Mouse (Mus musculus) testis, adult 2 months (tissue): ENCODE results near the gene Commd8.

Experiments
- CTCF ChIP-seq: fragments of 200-500 bp; IDR thresholded peaks from 2 replicates; pipeline ENCODE4 v1.5.1; 2012; ENCODE audit warnings: low read depth, mild to moderate bottlenecking, inconsistent platforms, low read length, moderate library complexity; ENCODE audit not compliant: control insufficient read depth, insufficient read depth, insufficient replicate concordance
- POLR2A ChIP-seq: fragments of 200-500 bp; IDR thresholded peaks from 2 replicates; pipeline ENCODE4 v1.6.1; 2012; ENCODE audit warnings: low read depth, mild to moderate bottlenecking, inconsistent platforms, low read length, moderate library complexity; ENCODE audit not compliant: control insufficient read depth

DNA sequence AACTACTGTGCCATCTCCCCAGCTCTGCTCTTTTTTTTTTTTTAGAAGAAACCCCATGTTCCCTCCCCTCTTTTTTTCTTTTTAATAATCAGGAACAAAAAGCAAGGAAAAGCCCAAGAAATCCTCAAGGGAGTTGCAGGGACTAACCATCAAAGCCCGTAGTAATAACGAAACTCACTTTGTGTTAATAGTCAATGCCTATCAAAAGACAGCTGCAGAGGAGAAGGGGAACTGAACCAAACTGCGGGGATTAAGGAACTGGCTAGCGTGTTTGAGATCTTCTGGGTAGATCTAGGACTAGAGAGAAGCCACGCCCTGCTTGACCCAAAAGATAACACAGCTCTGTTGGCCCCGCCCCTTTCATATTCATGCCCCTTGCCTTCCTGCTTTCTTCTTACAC is 15.9 kb upstream of the Commd8 start:
- no peak for TF ChIP-seq CTCF
- TF ChIP-seq POLR2A, result no peak
